In genomic region chr13:94650951-94651350, GRCm38 (mm10) we compare ENCODE assay signal across 14 mouse cellular contexts.
A peak's percentile ranks its signal among the peaks of the same experiment; 100 is the strongest.
DNase-seq lines count a peak whose midpoint lies in the region.
"Had no signal": no experiment of that assay in that cellular context is flagged by ENCODE, and none has a peak within 500 bp of the region (broad histone marks: within the 10 kb centered on the region; RNA-seq: fewer than 3 reads in every experiment).

No protein-coding gene starts in this region.

- intact Hi-C loops in heart, postnatal 25 days (cut with DNase I), result no loop called here

- DNase-seq in cerebellum, postnatal 10 days, result peak; percentile 35 to 37
- no peak for DNase-seq in cerebellum, postnatal 4 days (ENCODE audit: low spot score in 2 of 2)
- DNase-seq in heart, postnatal 4 days, result peak; percentile 41
- DNase-seq in heart, postnatal 25 days (ENCODE audit: low spot score), result no peak
- peak; percentile 39 for DNase-seq in ovary, postnatal 36 days (ENCODE audit: low spot score)
- DNase-seq in ovary, postnatal 14 days (ENCODE audit: low spot score), result no peak
- no peak for DNase-seq in layer of hippocampus, postnatal 10 days (ENCODE audit: low spot score in 2 of 2)
- no peak for DNase-seq in embryo, embryonic 10 days (ENCODE audit: low spot score)
- DNase-seq: cerebellum, adult 18-20 months; gastrocnemius, postnatal 25 days; heart, adult 2 months; kidney, postnatal 25 days; liver; thymus, postnatal 25 days had no signal

Comparison
In these comparisons a context has a peak if more than half of its experiments do, and no peak if none do; other contexts are left out.
1. DNase-seq: peak in cerebellum, postnatal 10 days (2 of 2), heart, postnatal 4 days (single experiment) and ovary, postnatal 36 days (single experiment); none in cerebellum, postnatal 4 days (0 of 2), heart, postnatal 25 days (single experiment), ovary, postnatal 14 days (single experiment), layer of hippocampus, postnatal 10 days (0 of 2) and embryo, embryonic 10 days (single experiment).